ENCODE assay signal across 10 mouse cellular contexts in genomic region chr2:5596882-5597281, GRCm38 (mm10).
DNase-seq lines count a peak whose midpoint lies in the region; ATAC-seq lines count a peak whose summit lies in the region.
"Had no signal": no experiment of that assay in that cellular context is flagged by ENCODE, and none has a peak within 500 bp of the region (broad histone marks: within the 10 kb centered on the region; RNA-seq: fewer than 3 reads in every experiment).

No protein-coding gene starts in this region.

- H3K36me3 ChIP-seq in forebrain, embryonic 12.5 days (replicated peaks): no peaks in the 10 kb centered on the region
- H3K36me3 ChIP-seq in forebrain, embryonic 10.5 days (replicated peaks): no peaks in the 10 kb centered on the region
- H3K36me3 ChIP-seq in megakaryocyte, embryonic 14.5 days (replicated peaks; ENCODE audit: low read length): no peaks in the 10 kb centered on the region
- H3K36me3 ChIP-seq in intestine, embryonic 15.5 days: no peaks in the 10 kb centered on the region

- ATAC-seq in forebrain, embryonic 12.5 days (ENCODE audit: low FRiP score): peak; percentile 27; the same call in 1 of the 2 replicates
- no peak for ATAC-seq in megakaryocyte, adult 5-6 weeks (ENCODE audit: poor library complexity, severe bottlenecking)
- no peak for ATAC-seq in intestine, embryonic 15.5 days

- peak overlapping the region; percentile 14; the same call in 1 of the 2 replicates for H3K27ac ChIP-seq in forebrain, embryonic 12.5 days
- H3K27ac ChIP-seq in forebrain, embryonic 10.5 days: no peak overlapping the region; the same call in 1 of the 2 replicates
- 0 out of 2 replicates have a peak overlapping the region, but pooled peaks have one; percentile 5 for H3K27ac ChIP-seq in intestine, embryonic 15.5 days

- no peaks in the 10 kb centered on the region for H3K27me3 ChIP-seq in forebrain, embryonic 12.5 days
- no peaks in the 10 kb centered on the region for H3K27me3 ChIP-seq in forebrain, embryonic 10.5 days (ENCODE audit: poor library complexity, severe bottlenecking)
- H3K27me3 ChIP-seq in megakaryocyte, embryonic 14.5 days (replicated peaks): peaks cover 8% of the 10 kb centered on the region
- H3K27me3 ChIP-seq in intestine, embryonic 15.5 days (replicated peaks): no peaks in the 10 kb centered on the region

- 36% methylated on average over 12 of the region's 12 CpGs for WGBS in forebrain, embryonic 12.5 days
- WGBS in forebrain, embryonic 10.5 days: 51% methylated on average over 12 of the region's 12 CpGs
- 35% methylated on average over 12 of the region's 12 CpGs for WGBS in intestine, embryonic 15.5 days

- H3K4me1 ChIP-seq in forebrain, embryonic 12.5 days: peaks cover 26% of the 10 kb centered on the region
- peaks cover 15% of the 10 kb centered on the region for H3K4me1 ChIP-seq in forebrain, embryonic 10.5 days
- peaks cover 28% of the 10 kb centered on the region for H3K4me1 ChIP-seq in megakaryocyte, embryonic 14.5 days
- H3K4me1 ChIP-seq in intestine, embryonic 15.5 days (replicated peaks): peaks cover 24% of the 10 kb centered on the region

- H3K9me3 ChIP-seq in forebrain, embryonic 12.5 days: no peaks in the 10 kb centered on the region
- no peaks in the 10 kb centered on the region for H3K9me3 ChIP-seq in forebrain, embryonic 10.5 days
- H3K9me3 ChIP-seq in megakaryocyte, embryonic 14.5 days: no peaks in the 10 kb centered on the region
- no peaks in the 10 kb centered on the region for H3K9me3 ChIP-seq in intestine, embryonic 15.5 days

- DNase-seq in forebrain, embryonic 10.5 days (ENCODE audit: extremely low spot score, low spot score): no peak
- peak; percentile 26 for DNase-seq in right cerebral cortex, postnatal 4 days
- DNase-seq in spleen, adult 12 weeks (ENCODE audit: low spot score): no peak
- no peak for DNase-seq in ovary, adult 18-20 months (ENCODE audit: low spot score)
- DNase-seq: cerebellum, adult 9-10 months; liver had no signal

- H3K4me3 ChIP-seq in forebrain, embryonic 12.5 days (replicated peaks): no peak overlapping the region
- no peak overlapping the region for H3K4me3 ChIP-seq in forebrain, embryonic 10.5 days
- peak overlapping the region; percentile 80 for H3K4me3 ChIP-seq in megakaryocyte, embryonic 14.5 days (replicated peaks)
- H3K4me3 ChIP-seq in intestine, embryonic 15.5 days (replicated peaks): no peak overlapping the region

- no peak overlapping the region for H3K4me2 ChIP-seq in forebrain, embryonic 12.5 days
- no peak overlapping the region for H3K4me2 ChIP-seq in intestine, embryonic 15.5 days (replicated peaks)

- no peak overlapping the region for H3K9ac ChIP-seq in forebrain, embryonic 12.5 days
- H3K9ac ChIP-seq in intestine, embryonic 15.5 days: no peak overlapping the region
